Mouse (Mus musculus): ENCODE results near the gene Tbp. TPM values are rescaled to one million over a fixed set of nuclear protein-coding genes. Genes with fewer than 3 reads are reported as not detected.

Tbp gene
- polyA plus RNA-seq, 1 experiment from 2014 or later: 46.6 TPM

- Histone ChIP-seq H3K4me1 (ENCODE audit: control insufficient read depth, insufficient read depth, low read length) (no peaks in the 10 kb centered on the region), H3K4me3 (ENCODE audit: low read depth, low read length) (no peak overlapping the region), H3K4me2 (ENCODE audit: low read depth, low read length) (no peak overlapping the region), H3K27me3 (replicated peaks; ENCODE audit: control insufficient read depth, insufficient read depth, low read length) (no peaks in the 10 kb centered on the region), H3K9me3 (ENCODE audit: control insufficient read depth, low read length) (peaks cover 6% of the 10 kb centered on the region; the same call in 1 of the 2 replicates), H3K9ac (ENCODE audit: low read depth, low read length) (no peak overlapping the region), H3K36me3 (ENCODE audit: control insufficient read depth, insufficient read depth, low read length) (no peaks in the 10 kb centered on the region), H3K27ac (replicated peaks; ENCODE audit: low read depth, low read length) (no peak overlapping the region)
- ATAC-seq (ENCODE audit: low read depth) (no peak), DNase-seq (ENCODE audit: low spot score) (no peak)
- 47% methylated on average over 1 of the region's 1 CpGs for WGBS
Observed at GRCm38 (mm10) chr17:15549713-15550112, 50.0 kb downstream of the Tbp start.

GRCm38 (mm10) chr17:15559946-15560345 is 60.3 kb downstream of the Tbp start:
- WGBS: 91% methylated on average over 2 of the region's 2 CpGs
- no peaks in the 10 kb centered on the region for H3K9me3 ChIP-seq (ENCODE audit: control insufficient read depth, low read length)

GRCm38 (mm10) chr17:15564014-15564927 is 64.6 kb downstream of the Tbp start, which contains the start of gene Prdm9:
Gene Prdm9 (minus strand): TSS chr17:15564354.
- peak; percentile 99 for ATAC-seq (ENCODE audit: low read depth)
- under 1% methylated on average over 41 of the region's 43 CpGs for WGBS

More at GRCm38 (mm10) chr17:15559946-15560345, 60.3 kb downstream of the Tbp start:
- no peak for DNase-seq (ENCODE audit: low spot score)
- no peak overlapping the region for H3K27ac ChIP-seq (replicated peaks; ENCODE audit: low read depth, low read length)
- ATAC-seq (ENCODE audit: low read depth): no peak
- no peaks in the 10 kb centered on the region for H3K27me3 ChIP-seq (replicated peaks; ENCODE audit: control insufficient read depth, insufficient read depth, low read length)
- no peaks in the 10 kb centered on the region for H3K36me3 ChIP-seq (ENCODE audit: control insufficient read depth, insufficient read depth, low read length)
- H3K4me3 ChIP-seq (ENCODE audit: low read depth, low read length): no peak overlapping the region
- no peak overlapping the region for H3K4me2 ChIP-seq (ENCODE audit: low read depth, low read length)
- peaks cover 5% of the 10 kb centered on the region; the same call in 1 of the 2 replicates for H3K4me1 ChIP-seq (ENCODE audit: control insufficient read depth, insufficient read depth, low read length)
- H3K9ac ChIP-seq (ENCODE audit: low read depth, low read length): no peak overlapping the region

GRCm38 (mm10) chr17:15564928-15565300 is 65.2 kb downstream of the Tbp start:
- 50% methylated on average over 12 of the region's 12 CpGs for WGBS
- H3K4me3 ChIP-seq (ENCODE audit: low read depth, low read length): peak overlapping the region; percentile 69
- no peak overlapping the region; the same call in none of the 2 replicates for H3K9ac ChIP-seq (ENCODE audit: low read depth, low read length)
- H3K9me3 ChIP-seq (ENCODE audit: control insufficient read depth, low read length): no peaks in the 10 kb centered on the region
- H3K27me3 ChIP-seq (replicated peaks; ENCODE audit: control insufficient read depth, insufficient read depth, low read length): no peaks in the 10 kb centered on the region
- H3K27ac ChIP-seq (replicated peaks; ENCODE audit: low read depth, low read length): no peak overlapping the region; the same call in 1 of the 2 replicates
- DNase-seq (ENCODE audit: low spot score) (no peak), ATAC-seq (ENCODE audit: low read depth) (no peak)
- H3K36me3 ChIP-seq (ENCODE audit: control insufficient read depth, insufficient read depth, low read length): no peaks in the 10 kb centered on the region
- H3K4me1 ChIP-seq (ENCODE audit: control insufficient read depth, insufficient read depth, low read length): peaks cover 5% of the 10 kb centered on the region; the same call in 1 of the 2 replicates
- peak overlapping the region; percentile 95 for H3K4me2 ChIP-seq (ENCODE audit: low read depth, low read length)

More at GRCm38 (mm10) chr17:15564014-15564927, 64.6 kb downstream of the Tbp start, which contains the start of gene Prdm9:
- peaks cover 5% of the 10 kb centered on the region; the same call in 1 of the 2 replicates for H3K4me1 ChIP-seq (ENCODE audit: control insufficient read depth, insufficient read depth, low read length)
- no peaks in the 10 kb centered on the region for H3K27me3 ChIP-seq (replicated peaks; ENCODE audit: control insufficient read depth, insufficient read depth, low read length)
- H3K4me2 ChIP-seq (ENCODE audit: low read depth, low read length): peak within 1 kb of the TSS; percentile 95
- no peaks in the 10 kb centered on the region for H3K9me3 ChIP-seq (ENCODE audit: control insufficient read depth, low read length)
- H3K36me3 ChIP-seq (ENCODE audit: control insufficient read depth, insufficient read depth, low read length): no peaks in the 10 kb centered on the region
- peak; percentile 98 for DNase-seq (ENCODE audit: low spot score)
- H3K27ac ChIP-seq (replicated peaks; ENCODE audit: low read depth, low read length): peak within 1 kb of the TSS; percentile 95
- H3K9ac ChIP-seq (ENCODE audit: low read depth, low read length): peak within 1 kb of the TSS; percentile 79
- H3K4me3 ChIP-seq (ENCODE audit: low read depth, low read length): peak within 1 kb of the TSS; percentile 69

GRCm38 (mm10) chr17:15566908-15567307 is 67.2 kb downstream of the Tbp start:
- Histone ChIP-seq H3K27ac (replicated peaks; ENCODE audit: low read depth, low read length) (no peak overlapping the region), H3K9ac (ENCODE audit: low read depth, low read length) (no peak overlapping the region), H3K4me1 (ENCODE audit: control insufficient read depth, insufficient read depth, low read length) (peaks cover 5% of the 10 kb centered on the region; the same call in 1 of the 2 replicates), H3K4me2 (ENCODE audit: low read depth, low read length) (no peak overlapping the region), H3K27me3 (replicated peaks; ENCODE audit: control insufficient read depth, insufficient read depth, low read length) (no peaks in the 10 kb centered on the region), H3K36me3 (ENCODE audit: control insufficient read depth, insufficient read depth, low read length) (no peaks in the 10 kb centered on the region), H3K9me3 (ENCODE audit: control insufficient read depth, low read length) (no peaks in the 10 kb centered on the region), H3K4me3 (ENCODE audit: low read depth, low read length) (no peak overlapping the region)
- DNase-seq (ENCODE audit: low spot score): no peak
- no peak for ATAC-seq (ENCODE audit: low read depth)
- WGBS: 73% methylated on average over 5 of the region's 5 CpGs

- H3K9me3 ChIP-seq (ENCODE audit: control insufficient read depth, low read length): no peaks in the 10 kb centered on the region
- no peaks in the 10 kb centered on the region for H3K36me3 ChIP-seq (ENCODE audit: control insufficient read depth, insufficient read depth, low read length)
- H3K27ac ChIP-seq (replicated peaks; ENCODE audit: low read depth, low read length): no peak overlapping the region
- WGBS: 78% methylated on average over 1 of the region's 1 CpGs
- ATAC-seq (ENCODE audit: low read depth) (no peak), DNase-seq (ENCODE audit: low spot score) (no peak)
- H3K4me1 ChIP-seq (ENCODE audit: control insufficient read depth, insufficient read depth, low read length): no peaks in the 10 kb centered on the region
- peaks cover 7% of the 10 kb centered on the region; the same call in 1 of the 2 replicates for H3K27me3 ChIP-seq (replicated peaks; ENCODE audit: control insufficient read depth, insufficient read depth, low read length)
- H3K4me3 ChIP-seq (ENCODE audit: low read depth, low read length): no peak overlapping the region
- no peak overlapping the region for H3K4me2 ChIP-seq (ENCODE audit: low read depth, low read length)
- no peak overlapping the region for H3K9ac ChIP-seq (ENCODE audit: low read depth, low read length)
Observed at GRCm38 (mm10) chr17:15575056-15575455, 75.4 kb downstream of the Tbp start.

- DNase-seq (ENCODE audit: low spot score): peak; percentile 13
- peak overlapping the region; percentile 55 for H3K4me2 ChIP-seq (ENCODE audit: low read depth, low read length)
- H3K4me3 ChIP-seq (ENCODE audit: low read depth, low read length): peak overlapping the region; percentile 36
- ATAC-seq (ENCODE audit: low read depth): peak; percentile 44; the same call in 1 of the 2 replicates
- no peaks in the 10 kb centered on the region for H3K9me3 ChIP-seq (ENCODE audit: control insufficient read depth, low read length)
- H3K9ac ChIP-seq (ENCODE audit: low read depth, low read length): no peak overlapping the region; the same call in 1 of the 2 replicates
- H3K4me1 ChIP-seq (ENCODE audit: control insufficient read depth, insufficient read depth, low read length): no peaks in the 10 kb centered on the region
- H3K27ac ChIP-seq (replicated peaks; ENCODE audit: low read depth, low read length): no peak overlapping the region
- under 1% methylated on average over 25 of the region's 32 CpGs for WGBS
- peaks cover 7% of the 10 kb centered on the region; the same call in 1 of the 2 replicates for H3K27me3 ChIP-seq (replicated peaks; ENCODE audit: control insufficient read depth, insufficient read depth, low read length)
- H3K36me3 ChIP-seq (ENCODE audit: control insufficient read depth, insufficient read depth, low read length): no peaks in the 10 kb centered on the region
Observed at GRCm38 (mm10) chr17:15577291-15577694, 77.6 kb downstream of the Tbp start.
